Mouse (Mus musculus) stomach, embryonic 16.5 days (tissue): ENCODE measurements around the gene Cnpy2. TPM values are rescaled to one million over a fixed set of nuclear protein-coding genes. Genes with fewer than 3 reads are reported as not detected.

Source experiments
- ATAC-seq: fragments of 200-750 bp; cut with Nextera tagmentation; 2 replicates; pipeline ENCODE4 v1.8.0; 2017; ENCODE audit warnings: moderate number of reproducible peaks, moderate TSS enrichment; ENCODE audit not compliant: insufficient read depth, low FRiP score
- H3K27ac ChIP-seq: fragments of 300-500 bp; sonication (generic); 2 replicates; pipeline ENCODE4 v1.5.1; 2014; ENCODE audit warnings: low read length
- H3K27me3 ChIP-seq: fragments of 300-500 bp; sonication (generic); 2 replicates; pipeline ENCODE4 v1.6.1; 2014; ENCODE audit warnings: low read length, control low read depth, mixed read lengths; ENCODE audit not compliant: control insufficient read depth, insufficient read depth
- H3K36me3 ChIP-seq: fragments of 300-500 bp; sonication (generic); 2 replicates; pipeline ENCODE4 v1.6.1; 2014; ENCODE audit warnings: low read length; ENCODE audit not compliant: control insufficient read depth, insufficient read depth
- H3K4me1 ChIP-seq: fragments of 300-500 bp; sonication (generic); 2 replicates; pipeline ENCODE4 v1.6.1; 2014; ENCODE audit warnings: low read length, control low read depth, mixed read lengths; ENCODE audit not compliant: control insufficient read depth, insufficient read depth
- H3K4me2 ChIP-seq: fragments of 300-500 bp; sonication (generic); 2 replicates; pipeline ENCODE4 v1.6.1; 2014; ENCODE audit warnings: low read depth, low read length, mixed read lengths
- H3K4me3 ChIP-seq: fragments of 300-500 bp; sonication (generic); replicated peaks from 2 replicates; pipeline ENCODE4 v1.5.1; 2014; ENCODE audit warnings: mild to moderate bottlenecking, low read length
- H3K9ac ChIP-seq: fragments of 300-500 bp; sonication (generic); 2 replicates; pipeline ENCODE4 v1.6.1; 2014; ENCODE audit warnings: low read length
- H3K9me3 ChIP-seq: fragments of 300-500 bp; sonication (generic); replicated peaks from 2 replicates; pipeline ENCODE4 v1.6.1; 2016; ENCODE audit warnings: low read length, control low read depth; ENCODE audit not compliant: control insufficient read depth
- WGBS: fragments of 180-500 bp; shearing (Covaris S2); extraction: QIAGEN DNeasy Blood & Tissue Kit; methylation state at CpG from one replicate; pipeline ENCODE4 v1.1.7; 2014; 5-methylcytosine and 5-hydroxymethylcytosine counted together
- polyA plus RNA-seq: library from polyadenylated mRNA; unstranded; fragments of >200 nt; fragmentation: Nextera tagmentation; extraction: Ambion mirVana; gene quantifications from 2 replicates; pipeline ENCODE4 v1.2.1, GENCODE M21; 2015

Cnpy2 gene
- polyA plus RNA-seq, 1 experiment from 2014 or later = 310 TPM

GRCm38 (mm10) chr10:128347541-128347940 is 25.3 kb downstream of the Cnpy2 start:
- H3K27me3 ChIP-seq = no peaks in the 10 kb centered on the region
- H3K27ac ChIP-seq = no peak overlapping the region
- no peak overlapping the region for H3K4me2 ChIP-seq
- WGBS = 84% methylated on average over 8 of the region's 8 CpGs
- no peak for ATAC-seq
- no peak overlapping the region for H3K4me3 ChIP-seq
- no peak overlapping the region for H3K9ac ChIP-seq
- H3K9me3 ChIP-seq = no peaks in the 10 kb centered on the region
- peaks cover 21% of the 10 kb centered on the region; the same call in 1 of the 2 replicates for H3K36me3 ChIP-seq
- peaks cover 9% of the 10 kb centered on the region for H3K4me1 ChIP-seq

DNA sequence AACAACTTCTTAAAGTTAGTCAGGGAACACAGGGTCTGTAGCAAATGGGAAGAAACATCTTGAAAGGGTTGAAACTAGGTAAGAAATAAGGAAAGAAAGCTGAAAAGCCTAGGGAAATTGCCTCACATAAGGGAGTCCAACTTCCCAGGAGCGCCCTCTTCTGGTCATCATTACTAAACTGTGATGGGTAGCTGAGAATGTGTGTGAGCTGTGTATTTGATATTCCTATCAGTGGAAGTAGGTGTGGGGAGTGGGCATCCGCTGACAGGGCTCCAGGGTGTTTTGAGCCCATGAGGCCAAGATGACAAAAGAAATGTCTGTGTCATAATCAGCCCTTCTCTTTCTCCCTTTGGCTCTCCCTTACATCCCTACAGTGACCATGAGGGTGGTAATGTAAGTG is 36.5 kb downstream of the Cnpy2 start:
- H3K27ac ChIP-seq = no peak overlapping the region
- WGBS = 42% methylated on average over 2 of the region's 2 CpGs
- H3K9ac ChIP-seq = no peak overlapping the region
- H3K9me3 ChIP-seq = no peaks in the 10 kb centered on the region
- H3K4me3 ChIP-seq = no peak overlapping the region
- H3K4me1 ChIP-seq = no peaks in the 10 kb centered on the region
- H3K4me2 ChIP-seq = no peak overlapping the region
- no peak for ATAC-seq
- no peaks in the 10 kb centered on the region for H3K27me3 ChIP-seq
- H3K36me3 ChIP-seq = peaks cover 34% of the 10 kb centered on the region

GRCm38 (mm10) chr10:128359226-128359625 is 37.0 kb downstream of the Cnpy2 start:
- H3K9ac ChIP-seq = no peak overlapping the region
- peaks cover 30% of the 10 kb centered on the region for H3K36me3 ChIP-seq
- no peak for ATAC-seq
- H3K4me1 ChIP-seq = no peaks in the 10 kb centered on the region
- H3K4me3 ChIP-seq = no peak overlapping the region
- no peaks in the 10 kb centered on the region for H3K9me3 ChIP-seq
- 87% methylated on average over 6 of the region's 6 CpGs for WGBS
- H3K27me3 ChIP-seq = no peaks in the 10 kb centered on the region
- no peak overlapping the region for H3K4me2 ChIP-seq
- no peak overlapping the region for H3K27ac ChIP-seq

DNA sequence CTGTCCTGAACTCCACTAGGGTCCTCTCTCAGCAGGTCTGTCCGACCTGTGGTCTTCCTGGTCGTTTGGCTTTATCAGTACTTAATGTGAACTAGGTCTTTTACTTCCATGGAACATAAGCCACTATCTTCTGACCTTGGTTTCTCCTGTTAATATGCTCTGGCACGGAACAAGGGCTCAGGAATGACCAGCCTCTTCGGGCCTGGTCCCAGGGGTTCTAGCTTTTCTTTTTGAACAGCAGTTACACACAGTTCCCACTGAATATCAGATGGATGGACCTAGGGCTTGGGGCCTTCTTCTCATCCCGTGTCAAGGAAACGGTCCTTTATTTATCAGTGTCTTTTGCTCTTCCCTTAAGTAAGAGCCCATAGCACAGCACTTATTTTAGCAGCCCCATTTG is 39.6 kb downstream of the Cnpy2 start:
- H3K4me2 ChIP-seq = no peak overlapping the region
- no peak overlapping the region for H3K4me3 ChIP-seq
- WGBS = 85% methylated on average over 6 of the region's 6 CpGs
- H3K27me3 ChIP-seq = no peaks in the 10 kb centered on the region
- no peaks in the 10 kb centered on the region for H3K9me3 ChIP-seq
- no peaks in the 10 kb centered on the region for H3K4me1 ChIP-seq
- no peak overlapping the region for H3K27ac ChIP-seq
- no peak for ATAC-seq
- peaks cover 24% of the 10 kb centered on the region for H3K36me3 ChIP-seq
- H3K9ac ChIP-seq = no peak overlapping the region

DNA sequence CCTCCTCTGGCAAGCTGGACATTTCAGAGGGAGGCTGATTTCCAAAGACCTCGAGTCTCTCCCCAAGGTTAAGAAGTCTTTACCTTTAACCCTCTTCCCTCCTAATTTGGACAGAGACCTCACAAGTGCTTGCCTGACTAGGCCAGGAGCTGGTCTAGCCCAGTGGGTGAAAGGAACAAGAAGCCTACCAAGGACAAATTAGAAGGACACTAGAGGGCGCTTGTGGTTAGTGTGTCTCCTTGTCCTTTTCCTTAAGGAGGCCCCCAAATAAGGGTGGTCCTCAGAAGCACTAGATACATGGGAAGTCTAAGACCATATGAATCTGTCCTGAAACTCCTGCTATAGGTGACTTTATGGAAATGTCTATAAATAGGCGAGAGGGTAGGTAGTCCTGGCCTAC is 40.3 kb downstream of the Cnpy2 start:
- Histone ChIP-seq H3K9ac (no peak overlapping the region), H3K4me2 (no peak overlapping the region), H3K36me3 (peaks cover 20% of the 10 kb centered on the region), H3K27me3 (no peaks in the 10 kb centered on the region), H3K4me3 (no peak overlapping the region), H3K9me3 (no peaks in the 10 kb centered on the region), H3K27ac (no peak overlapping the region), H3K4me1 (peaks cover under 1% of the 10 kb centered on the region)
- no peak for ATAC-seq
- 45% methylated on average over 3 of the region's 3 CpGs for WGBS

- peaks cover 5% of the 10 kb centered on the region; the same call in 1 of the 2 replicates for H3K36me3 ChIP-seq
- peak overlapping the region; percentile 75 for H3K4me3 ChIP-seq
- H3K9me3 ChIP-seq = no peaks in the 10 kb centered on the region
- H3K27me3 ChIP-seq = no peaks in the 10 kb centered on the region
- H3K4me2 ChIP-seq = peak overlapping the region; percentile 86
- H3K9ac ChIP-seq = peak overlapping the region; percentile 78
- peak overlapping the region; percentile 87 for H3K27ac ChIP-seq
- ATAC-seq = peak; percentile 48
- peaks cover 3% of the 10 kb centered on the region for H3K4me1 ChIP-seq
- 19% methylated on average over 19 of the region's 19 CpGs for WGBS
These were observed 45.7 kb downstream of the Cnpy2 start for GRCm38 (mm10) chr10:128367899-128368401.

DNA sequence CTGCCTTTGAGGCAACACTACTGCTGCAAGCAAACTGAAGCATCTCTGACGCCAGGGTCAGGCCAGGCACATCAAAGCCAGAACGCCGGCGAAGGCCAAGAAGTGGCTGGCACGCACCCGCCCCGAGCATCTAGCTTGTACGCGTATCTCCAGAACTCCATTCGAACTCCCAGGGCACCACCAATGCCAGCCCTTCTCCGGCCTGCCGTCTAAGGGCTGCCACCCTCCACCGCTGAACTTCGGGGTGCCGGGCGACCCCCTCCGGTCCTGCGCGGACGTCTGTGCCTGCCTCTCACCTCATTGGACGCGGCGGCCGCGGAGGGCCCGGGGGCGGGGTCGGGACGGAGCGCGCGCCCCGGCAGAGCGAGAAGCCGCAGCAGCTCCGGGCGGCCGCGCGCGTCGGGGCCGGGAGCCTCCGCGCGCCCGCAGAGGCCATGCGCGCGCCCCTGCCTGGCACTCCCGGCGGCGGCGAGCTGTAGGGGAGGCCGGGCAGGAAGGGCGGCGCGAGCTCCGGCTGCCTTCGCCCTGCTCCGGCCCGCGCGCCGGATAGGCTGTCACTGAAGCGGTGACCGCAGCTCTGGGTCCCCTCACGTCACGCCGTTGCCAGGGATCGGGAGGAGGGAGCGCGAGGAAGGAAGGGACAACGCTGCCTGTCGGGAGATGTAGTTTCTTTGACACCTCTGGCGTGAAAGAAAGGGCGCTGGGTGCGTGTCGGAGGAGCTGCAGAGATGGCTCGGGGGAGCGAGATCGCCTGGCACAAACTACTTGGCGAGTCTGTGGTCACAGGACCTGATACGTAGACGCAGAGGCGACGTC is 46.4 kb downstream of the Cnpy2 start, which contains the start of gene Coq10a:
Gene Coq10a (minus strand): TSS at position 596 of the 816 bp plus-strand sequence.
- H3K36me3 ChIP-seq = peaks cover under 1% of the 10 kb centered on the region; the same call in 1 of the 2 replicates
- peak within 1 kb of the TSS; percentile 87 for H3K27ac ChIP-seq
- peak within 1 kb of the TSS; percentile 86 for H3K4me2 ChIP-seq
- no peaks in the 10 kb centered on the region for H3K27me3 ChIP-seq
- H3K4me1 ChIP-seq = peaks cover 3% of the 10 kb centered on the region
- H3K9me3 ChIP-seq = no peaks in the 10 kb centered on the region
- WGBS = under 1% methylated on average over 70 of the region's 87 CpGs
- ATAC-seq = peak; percentile 93
- H3K4me3 ChIP-seq = peak within 1 kb of the TSS; percentile 75
- peak within 1 kb of the TSS; percentile 78 for H3K9ac ChIP-seq

DNA sequence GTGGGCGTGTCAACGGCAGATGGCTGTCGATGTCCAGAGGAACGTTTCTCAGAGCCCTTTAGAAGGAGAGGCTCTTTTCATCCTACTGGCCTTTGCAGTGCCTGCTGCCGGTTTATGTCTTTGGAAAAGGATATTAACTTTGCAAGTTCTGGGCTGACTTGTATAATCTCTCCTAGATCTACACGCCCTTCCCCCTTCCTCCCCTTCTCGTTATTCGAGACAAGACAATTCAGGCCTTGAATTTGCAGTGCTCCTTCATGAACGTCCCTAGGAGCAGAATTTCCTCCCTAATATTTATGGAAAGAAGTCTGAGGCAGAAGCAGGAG is 46.9 kb downstream of the Cnpy2 start:
- 3% methylated on average over 9 of the region's 9 CpGs for WGBS
- H3K27me3 ChIP-seq = no peaks in the 10 kb centered on the region
- H3K9me3 ChIP-seq = no peaks in the 10 kb centered on the region
- H3K36me3 ChIP-seq = no peaks in the 10 kb centered on the region
- ATAC-seq = no peak
- peak overlapping the region; percentile 75 for H3K4me3 ChIP-seq
- H3K27ac ChIP-seq = peak overlapping the region; percentile 87
- H3K9ac ChIP-seq = peak overlapping the region; percentile 78
- peak overlapping the region; percentile 86 for H3K4me2 ChIP-seq
- H3K4me1 ChIP-seq = peaks cover 3% of the 10 kb centered on the region

GRCm38 (mm10) chr10:128369599-128369998 is 47.3 kb downstream of the Cnpy2 start:
- no peaks in the 10 kb centered on the region for H3K36me3 ChIP-seq
- no peaks in the 10 kb centered on the region for H3K27me3 ChIP-seq
- peak overlapping the region; percentile 87 for H3K27ac ChIP-seq
- peak overlapping the region; percentile 75 for H3K4me3 ChIP-seq
- peaks cover 3% of the 10 kb centered on the region for H3K4me1 ChIP-seq
- no peaks in the 10 kb centered on the region for H3K9me3 ChIP-seq
- WGBS = 63% methylated on average over 6 of the region's 6 CpGs
- peak overlapping the region; percentile 78; the same call in 1 of the 2 replicates for H3K9ac ChIP-seq
- ATAC-seq = no peak
- H3K4me2 ChIP-seq = peak overlapping the region; percentile 86
